Mouse (Mus musculus) right cerebral cortex, postnatal 4 days (tissue): ENCODE measurements around the gene Mgst2.

Source experiments
- DNase-seq: peaks from one replicate; pipeline ENCODE4 v3.0.0-alpha.2; 2022

Mgst2 gene

GRCm38 (mm10) chr3:51702701-51703286 is 42.6 kb downstream of the Mgst2 start:
- no peak for DNase-seq

- no peak for DNase-seq
These were observed 43.3 kb downstream of the Mgst2 start for GRCm38 (mm10) chr3:51703478-51703877.

GRCm38 (mm10) chr3:51705220-51705619 is 45.1 kb downstream of the Mgst2 start:
- no peak for DNase-seq

- no peak for DNase-seq
These were observed 48.2 kb downstream of the Mgst2 start for GRCm38 (mm10) chr3:51708375-51708745.

- peak; percentile 48 for DNase-seq
These were observed 48.7 kb downstream of the Mgst2 start for GRCm38 (mm10) chr3:51708746-51709411.

- DNase-seq = no peak
These were observed 52.2 kb downstream of the Mgst2 start for GRCm38 (mm10) chr3:51712382-51712781.

- no peak for DNase-seq
These were observed 53.1 kb downstream of the Mgst2 start for GRCm38 (mm10) chr3:51713233-51713632.

GRCm38 (mm10) chr3:51714469-51714868 is 54.3 kb downstream of the Mgst2 start:
- DNase-seq = no peak

GRCm38 (mm10) chr3:51717455-51717854 is 57.3 kb downstream of the Mgst2 start:
- DNase-seq = no peak

- no peak for DNase-seq
These were observed 57.7 kb downstream of the Mgst2 start for GRCm38 (mm10) chr3:51717909-51718308.

GRCm38 (mm10) chr3:51719373-51719772 is 59.2 kb downstream of the Mgst2 start:
- no peak for DNase-seq

GRCm38 (mm10) chr3:51719982-51720381 is 59.8 kb downstream of the Mgst2 start:
- no peak for DNase-seq

GRCm38 (mm10) chr3:51726257-51726656 is 66.1 kb downstream of the Mgst2 start:
- DNase-seq = no peak

- no peak for DNase-seq
These were observed 67.3 kb downstream of the Mgst2 start for GRCm38 (mm10) chr3:51727487-51727886.

- DNase-seq = no peak
These were observed 67.8 kb downstream of the Mgst2 start for GRCm38 (mm10) chr3:51727968-51728367.

- DNase-seq = no peak
These were observed 68.3 kb downstream of the Mgst2 start for GRCm38 (mm10) chr3:51728456-51728855.

GRCm38 (mm10) chr3:51729109-51729918 is 69.2 kb downstream of the Mgst2 start:
- no peak for DNase-seq

- DNase-seq = no peak
These were observed 70.5 kb downstream of the Mgst2 start for GRCm38 (mm10) chr3:51730662-51731061.

- no peak for DNase-seq
These were observed 71.9 kb downstream of the Mgst2 start for GRCm38 (mm10) chr3:51731949-51732636.
